Mouse (Mus musculus): ENCODE data around the gene Sec14l3. TPM values are rescaled to one million over a fixed set of nuclear protein-coding genes. Genes with fewer than 3 reads are reported as not detected.
"Not testable (repeated sequence)": the region's sequence is repeated elsewhere in the genome, so short reads cannot be mapped to it uniquely, and the experiment has no call there.

The Sec14l3 gene
- not detected in 2 replicates for polyA plus RNA-seq (2016; fragmentation: Nextera tagmentation; extraction: Ambion mirVana)

DNA sequence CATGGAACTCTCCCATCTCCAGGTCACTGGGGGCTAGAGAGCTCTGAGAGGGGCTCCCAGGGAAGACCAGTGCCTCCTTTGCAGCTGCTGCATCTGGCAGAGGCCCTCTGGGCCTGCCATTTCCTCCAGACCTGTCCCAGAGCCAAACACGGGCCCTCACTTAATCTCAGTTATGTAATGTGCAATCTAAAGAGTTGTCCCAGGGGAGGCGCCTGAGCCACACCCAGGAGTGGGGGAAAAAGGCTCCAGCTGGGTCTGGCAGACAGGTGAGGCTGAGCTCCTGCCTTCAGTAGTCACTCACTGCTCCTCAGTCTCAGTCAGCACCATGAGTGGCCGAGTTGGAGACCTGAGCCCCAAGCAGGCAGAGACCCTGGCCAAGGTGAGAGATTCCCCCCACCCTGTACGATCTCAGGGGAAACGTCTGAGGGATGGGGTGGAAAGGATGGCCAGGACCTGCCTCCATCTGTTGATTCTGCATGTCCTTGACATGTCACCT is at the start of gene Sec14l3:
TSS of gene Sec14l3 (plus strand) at position 215 of the 496 bp plus-strand sequence.
- Histone ChIP-seq H3K4me1 (replicated peaks) (no peaks in the 10 kb centered on the region), H3K4me3 (no peak within 1 kb of the TSS), H3K27me3 (ENCODE audit: insufficient read depth, poor library complexity, severe bottlenecking) (no peaks in the 10 kb centered on the region), H3K36me3 (no peaks in the 10 kb centered on the region), H3K27ac (no peak within 1 kb of the TSS), H3K9me3 (no peaks in the 10 kb centered on the region)
- no peak for DNase-seq (ENCODE audit: low spot score)
- 76% methylated on average over 5 of the region's 5 CpGs for WGBS

GRCm38 (mm10) chr11:4015796-4016195 is 48.8 kb upstream of the Sec14l3 start:
- H3K36me3 ChIP-seq; DNase-seq (ENCODE audit: low spot score); H3K4me3 ChIP-seq; H3K27ac ChIP-seq; H3K27me3 ChIP-seq (ENCODE audit: insufficient read depth, poor library complexity, severe bottlenecking); H3K4me1 ChIP-seq (replicated peaks): not testable (repeated sequence)
- 91% methylated on average over 14 of the region's 14 CpGs for WGBS
- H3K9me3 ChIP-seq: peaks cover 14% of the 10 kb centered on the region

GRCm38 (mm10) chr11:4022111-4022510 is 42.5 kb upstream of the Sec14l3 start:
- not testable (repeated sequence) for H3K27me3 ChIP-seq (ENCODE audit: insufficient read depth, poor library complexity, severe bottlenecking); H3K4me3 ChIP-seq; H3K4me1 ChIP-seq (replicated peaks); DNase-seq (ENCODE audit: low spot score); H3K9me3 ChIP-seq; H3K36me3 ChIP-seq; H3K27ac ChIP-seq
- 94% methylated on average over 13 of the region's 13 CpGs for WGBS

- Histone ChIP-seq H3K27ac (no peak overlapping the region), H3K27me3 (ENCODE audit: insufficient read depth, poor library complexity, severe bottlenecking) (no peaks in the 10 kb centered on the region), H3K4me3 (no peak overlapping the region), H3K36me3 (no peaks in the 10 kb centered on the region), H3K4me1 (replicated peaks) (no peaks in the 10 kb centered on the region), H3K9me3 (no peaks in the 10 kb centered on the region)
- no peak for DNase-seq (ENCODE audit: low spot score)
- 68% methylated on average over 2 of the region's 2 CpGs for WGBS
Observed at GRCm38 (mm10) chr11:4023321-4023720, 41.3 kb upstream of the Sec14l3 start.

- H3K4me3 ChIP-seq: no peak overlapping the region
- WGBS: 81% methylated on average over 8 of the region's 8 CpGs
- H3K36me3 ChIP-seq: no peaks in the 10 kb centered on the region
Observed at GRCm38 (mm10) chr11:4027066-4027465, 37.6 kb upstream of the Sec14l3 start.

DNA sequence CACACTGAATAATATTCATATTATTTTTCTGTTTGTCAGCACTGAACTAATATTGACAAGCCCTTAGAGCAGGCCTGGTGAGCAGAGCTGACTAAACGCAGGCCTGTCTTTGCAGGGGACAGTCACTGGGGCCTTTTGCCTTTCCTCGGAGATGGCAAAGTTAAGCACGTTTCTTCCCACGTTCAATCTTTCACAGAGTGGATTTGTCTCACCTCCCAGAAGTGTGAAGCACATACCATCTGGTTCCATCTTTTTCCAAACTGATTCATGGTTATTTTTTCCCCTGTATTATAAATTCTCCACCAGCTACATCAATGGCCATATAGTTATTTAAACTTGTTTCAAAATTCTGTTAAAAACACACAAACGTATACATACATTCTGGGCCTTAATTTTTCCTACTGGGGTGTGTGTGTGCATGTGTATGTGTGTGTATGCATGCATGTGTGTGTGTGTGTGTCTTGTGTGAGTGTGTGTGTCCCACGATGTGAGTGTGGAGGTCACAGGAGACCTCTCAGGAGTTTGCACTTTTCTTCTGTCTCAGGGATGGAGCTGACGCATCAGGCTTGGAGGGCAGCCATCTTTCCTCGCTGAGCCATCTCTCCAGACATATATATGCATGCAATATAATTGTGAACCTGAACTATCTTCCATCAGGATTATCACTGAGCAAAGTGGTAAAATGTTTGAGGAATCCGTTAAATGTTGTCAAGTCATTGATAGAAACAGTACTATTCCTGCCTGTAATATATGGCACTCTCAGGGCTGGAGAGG is 36.9 kb upstream of the Sec14l3 start:
- WGBS: 79% methylated on average over 9 of the region's 9 CpGs
- 0 out of 2 replicates have a peak, but pooled peaks cover 6% of the 10 kb centered on the region for H3K4me1 ChIP-seq (replicated peaks)
- no peaks in the 10 kb centered on the region for H3K9me3 ChIP-seq
- no peaks in the 10 kb centered on the region for H3K36me3 ChIP-seq
- no peak for DNase-seq (ENCODE audit: low spot score)
- H3K4me3 ChIP-seq: no peak overlapping the region
- H3K27ac ChIP-seq: no peak overlapping the region
- H3K27me3 ChIP-seq (ENCODE audit: insufficient read depth, poor library complexity, severe bottlenecking): peaks cover 18% of the 10 kb centered on the region

More at GRCm38 (mm10) chr11:4027066-4027465, 37.6 kb upstream of the Sec14l3 start:
- Histone ChIP-seq H3K4me1 (replicated peaks) (0 out of 2 replicates have a peak, but pooled peaks cover 6% of the 10 kb centered on the region), H3K27me3 (ENCODE audit: insufficient read depth, poor library complexity, severe bottlenecking) (peaks cover 13% of the 10 kb centered on the region), H3K27ac (no peak overlapping the region), H3K9me3 (no peaks in the 10 kb centered on the region)
- no peak for DNase-seq (ENCODE audit: low spot score)

DNA sequence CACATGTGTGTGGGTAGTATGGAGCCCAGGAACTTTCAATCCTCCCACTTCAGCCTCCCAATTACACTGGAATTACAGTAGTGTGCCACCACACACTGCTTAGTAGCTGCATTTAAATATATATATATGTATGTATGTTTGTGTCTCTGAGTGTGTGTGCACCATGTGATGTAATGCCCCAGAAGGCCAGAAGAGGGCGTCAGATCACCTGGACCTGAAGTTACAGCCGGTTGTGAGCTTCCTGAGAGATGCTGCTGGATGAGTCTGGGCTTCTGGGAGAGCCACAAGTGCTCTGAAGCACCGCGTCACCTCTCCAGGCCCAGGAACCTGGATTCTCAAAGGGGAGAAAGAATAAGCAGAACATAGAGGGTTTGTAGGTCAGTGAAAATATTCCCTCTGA is 35.3 kb upstream of the Sec14l3 start:
- H3K27ac ChIP-seq: no peak overlapping the region
- H3K9me3 ChIP-seq: no peaks in the 10 kb centered on the region
- no peak for DNase-seq (ENCODE audit: low spot score)
- no peaks in the 10 kb centered on the region for H3K36me3 ChIP-seq
- 0 out of 2 replicates have a peak, but pooled peaks cover 6% of the 10 kb centered on the region for H3K4me1 ChIP-seq (replicated peaks)
- H3K27me3 ChIP-seq (ENCODE audit: insufficient read depth, poor library complexity, severe bottlenecking): peaks cover 18% of the 10 kb centered on the region
- no peak overlapping the region for H3K4me3 ChIP-seq
- WGBS: 68% methylated on average over 4 of the region's 4 CpGs

DNA sequence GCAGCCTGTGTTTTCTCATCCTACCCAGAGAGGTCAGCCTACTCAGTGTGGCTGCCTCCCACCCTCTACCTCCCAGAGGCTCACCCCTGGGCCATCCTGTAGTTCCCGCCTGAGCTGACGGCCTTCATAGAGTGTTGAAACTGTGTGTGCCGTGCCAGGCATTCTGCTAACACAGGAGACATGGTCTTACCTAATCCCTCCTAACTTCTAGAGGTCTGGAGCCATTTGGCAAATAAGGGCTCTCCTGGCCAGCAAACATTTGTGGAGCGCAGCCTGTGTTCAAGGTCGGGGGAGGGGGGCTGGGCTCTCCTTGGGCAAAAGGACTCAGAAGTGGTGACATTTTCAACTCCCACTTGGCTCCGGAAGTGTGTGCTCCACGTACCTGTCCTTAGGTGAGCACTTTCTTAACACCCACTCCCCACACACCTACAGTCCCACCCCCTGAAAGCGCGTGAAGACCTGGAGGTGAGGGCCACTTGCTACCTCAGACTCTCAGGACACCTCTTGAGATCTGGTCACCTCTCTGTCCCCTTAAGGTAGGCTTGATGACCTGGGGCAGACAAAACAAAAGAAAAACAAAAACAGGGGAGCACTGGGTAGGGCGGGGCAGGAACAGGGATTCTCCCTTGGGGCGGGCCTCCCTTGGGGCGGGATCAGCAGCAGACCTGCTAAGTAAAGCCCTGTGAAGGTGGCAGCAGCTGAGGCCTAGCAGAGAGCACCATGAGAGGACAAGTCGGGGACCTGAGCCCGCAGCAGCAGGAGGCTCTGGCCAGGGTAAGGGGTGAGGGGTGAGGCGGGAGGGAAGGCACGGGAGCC is 33.3 kb upstream of the Sec14l3 start, which contains the start of gene Sec14l4:
TSS of gene Sec14l4 (plus strand) at position 337 of the 816 bp plus-strand sequence.
- 38% methylated on average over 16 of the region's 16 CpGs for WGBS
- Histone ChIP-seq H3K36me3 (no peaks in the 10 kb centered on the region), H3K4me3 (no peak within 1 kb of the TSS), H3K27me3 (ENCODE audit: insufficient read depth, poor library complexity, severe bottlenecking) (peaks cover 18% of the 10 kb centered on the region), H3K27ac (no peak within 1 kb of the TSS), H3K4me1 (replicated peaks) (0 out of 2 replicates have a peak, but pooled peaks cover 6% of the 10 kb centered on the region), H3K9me3 (no peaks in the 10 kb centered on the region)
- DNase-seq (ENCODE audit: low spot score): no peak

DNA sequence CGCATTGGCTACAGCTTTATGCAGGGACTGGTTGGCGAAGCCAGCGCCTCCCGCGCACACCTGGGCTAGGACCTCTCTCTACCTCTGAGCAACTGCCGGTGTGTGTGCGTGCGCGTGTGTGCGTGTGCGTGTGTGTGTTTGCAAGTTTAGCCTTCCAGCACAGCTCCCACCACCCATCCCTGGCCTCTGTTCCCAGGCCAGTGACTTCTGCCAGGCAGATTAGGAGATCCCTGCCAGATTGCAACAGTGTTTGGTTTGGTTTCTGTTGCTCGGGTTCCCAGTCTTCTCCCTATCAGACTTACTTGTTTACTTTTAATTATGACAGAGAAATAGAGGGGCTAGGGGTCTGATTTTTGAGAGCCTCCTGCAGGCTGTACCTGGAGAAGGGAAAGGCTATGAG is 32.7 kb upstream of the Sec14l3 start:
- WGBS: 30% methylated on average over 12 of the region's 12 CpGs
- no peaks in the 10 kb centered on the region for H3K36me3 ChIP-seq
- H3K27ac ChIP-seq: no peak overlapping the region
- no peak for DNase-seq (ENCODE audit: low spot score)
- no peak overlapping the region for H3K4me3 ChIP-seq
- 0 out of 2 replicates have a peak, but pooled peaks cover 6% of the 10 kb centered on the region for H3K4me1 ChIP-seq (replicated peaks)
- H3K9me3 ChIP-seq: no peaks in the 10 kb centered on the region
- H3K27me3 ChIP-seq (ENCODE audit: insufficient read depth, poor library complexity, severe bottlenecking): peaks cover 18% of the 10 kb centered on the region

DNA sequence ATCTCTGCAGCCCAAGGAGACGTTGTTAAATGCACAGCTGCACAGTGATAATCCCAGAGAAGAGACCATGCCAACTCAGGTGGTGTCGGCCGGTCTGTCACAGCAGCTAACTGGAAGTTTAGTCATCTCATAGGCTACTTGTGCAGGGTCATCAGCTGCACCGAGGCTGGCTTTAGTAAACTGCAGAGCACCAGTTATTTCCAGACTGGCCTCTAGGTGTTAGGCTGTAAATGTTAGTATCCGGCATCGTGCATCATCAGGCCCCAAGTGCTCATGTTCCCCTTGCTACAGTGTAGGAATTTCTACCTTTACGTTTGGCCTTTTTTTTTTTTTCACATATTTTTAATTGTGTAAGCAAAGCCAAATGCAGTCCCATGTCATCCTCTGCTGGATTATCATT is 31.2 kb upstream of the Sec14l3 start:
- no peak for DNase-seq (ENCODE audit: low spot score)
- Histone ChIP-seq H3K4me3 (no peak overlapping the region), H3K9me3 (no peaks in the 10 kb centered on the region), H3K27me3 (ENCODE audit: insufficient read depth, poor library complexity, severe bottlenecking) (peaks cover 18% of the 10 kb centered on the region), H3K27ac (no peak overlapping the region), H3K36me3 (no peaks in the 10 kb centered on the region), H3K4me1 (replicated peaks) (0 out of 2 replicates have a peak, but pooled peaks cover 6% of the 10 kb centered on the region)
- 77% methylated on average over 7 of the region's 7 CpGs for WGBS

DNA sequence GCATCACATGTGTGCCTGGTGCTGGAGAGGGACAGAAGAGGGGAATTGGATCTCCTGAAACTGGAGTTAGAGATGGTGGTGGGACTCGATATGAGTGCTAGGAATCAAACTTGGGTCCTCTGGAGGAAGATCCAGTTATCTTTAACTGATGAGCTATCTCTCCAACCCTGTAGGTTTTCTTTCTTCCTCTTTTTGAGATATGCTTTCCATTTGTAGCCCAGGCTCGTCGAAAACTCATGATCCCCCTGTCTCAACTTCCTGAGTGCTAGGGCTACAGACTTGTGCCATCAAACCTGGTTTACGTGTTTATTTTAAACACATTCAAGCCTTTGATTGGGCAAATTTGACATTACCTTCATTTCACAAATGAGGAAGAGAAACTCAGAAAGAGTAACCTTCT is 30.5 kb upstream of the Sec14l3 start:
- Histone ChIP-seq H3K4me3 (no peak overlapping the region), H3K27ac (no peak overlapping the region), H3K4me1 (replicated peaks) (0 out of 2 replicates have a peak, but pooled peaks cover 6% of the 10 kb centered on the region), H3K27me3 (ENCODE audit: insufficient read depth, poor library complexity, severe bottlenecking) (peaks cover 18% of the 10 kb centered on the region), H3K9me3 (no peaks in the 10 kb centered on the region), H3K36me3 (no peaks in the 10 kb centered on the region)
- DNase-seq (ENCODE audit: low spot score): no peak
- 90% methylated on average over 4 of the region's 4 CpGs for WGBS

GRCm38 (mm10) chr11:4035116-4035892 is 29.3 kb upstream of the Sec14l3 start:
- Histone ChIP-seq H3K27ac (no peak overlapping the region), H3K36me3 (no peaks in the 10 kb centered on the region), H3K9me3 (no peaks in the 10 kb centered on the region), H3K27me3 (ENCODE audit: insufficient read depth, poor library complexity, severe bottlenecking) (peaks cover 18% of the 10 kb centered on the region), H3K4me1 (replicated peaks) (0 out of 2 replicates have a peak, but pooled peaks cover 6% of the 10 kb centered on the region), H3K4me3 (no peak overlapping the region)
- DNase-seq (ENCODE audit: low spot score): no peak
- WGBS: 69% methylated on average over 18 of the region's 18 CpGs

All from hindbrain, embryonic 10.5 days (tissue).